Mouse (Mus musculus) heart, adult 2 months (tissue): Measurements from ENCODE around the gene Fam19a2.

Experiments
- CTCF ChIP-seq: fragments of 200-600 bp; IDR thresholded peaks from 2 replicates; pipeline ENCODE4 v1.8.1; 2022; ENCODE audit warnings: antibody characterized with exemption, mild to moderate bottlenecking, moderate library complexity
- EP300 ChIP-seq: fragments of 200-500 bp; IDR thresholded peaks from 2 replicates; pipeline ENCODE4 v1.6.1; 2011; ENCODE audit warnings: low read depth, low read length, control low read depth; ENCODE audit not compliant: insufficient read depth
- POLR2A ChIP-seq: fragments of 200-500 bp; IDR thresholded peaks from 2 replicates; pipeline ENCODE4 v1.6.1; 2011; ENCODE audit warnings: mild to moderate bottlenecking, low read depth, low read length, control low read depth; ENCODE audit not compliant: insufficient read depth

GRCm38 (mm10) chr10:123536143-123536542, 272.3 kb downstream of the Fam19a2 start:
- TF ChIP-seq EP300 (no peak), CTCF (no peak), POLR2A (no peak)
